Mouse (Mus musculus) MEL (cell line): Measurements from ENCODE around the gene Ifit1bl2. TPM values are rescaled to one million over a fixed set of nuclear protein-coding genes. Genes with fewer than 3 reads are reported as not detected.

Experiments used
- DNase-seq: peaks from one replicate; pipeline ENCODE4 v3.0.0; 2011; ENCODE audit warnings: low read depth, low spot score
- H3K27ac ChIP-seq: 2 replicates; pipeline ENCODE4 v1.5.1; 2012; ENCODE audit warnings: low read depth, mild to moderate bottlenecking, control low read depth, low read length, moderate library complexity; ENCODE audit not compliant: control insufficient read depth
- H3K27me3 ChIP-seq, 2 experiments: fragments of 150-350 bp in 1 of 2; sonication (generic) in 1 of 2; 2 replicates each; pipeline ENCODE4 v1.6.1; 2012; ENCODE audit warnings: low read length in 2 of 2, mild to moderate bottlenecking in 2 of 2, improper control_type of control experiment in 1 of 2, moderate library complexity in 1 of 2; ENCODE audit not compliant: insufficient read depth in 2 of 2, control insufficient read depth in 1 of 2
- H3K36me3 ChIP-seq, 2 experiments: 2 replicates each; pipeline ENCODE4 v1.6.1; 2012 to 2014; ENCODE audit warnings: low read length in 2 of 2, improper control_type of control experiment in 1 of 2, inconsistent platforms in 1 of 2, mild to moderate bottlenecking in 1 of 2; ENCODE audit not compliant: insufficient read depth in 2 of 2, control insufficient read depth in 1 of 2
- H3K4me1 ChIP-seq, 2 experiments: fragments of 150-350 bp in 1 of 2; sonication (generic) in 1 of 2; 2 replicates each; pipeline ENCODE4 v1.6.1; 2012; ENCODE audit warnings: low read length in 2 of 2, improper control_type of control experiment in 1 of 2, mild to moderate bottlenecking in 1 of 2; ENCODE audit not compliant: insufficient read depth in 2 of 2, control insufficient read depth in 1 of 2
- H3K4me3 ChIP-seq, 2 experiments: fragments of 150-350 bp in 1 of 2; sonication (generic) in 1 of 2; 2 replicates each; pipeline ENCODE4 v1.5.1; 2012; ENCODE audit warnings: low read depth in 2 of 2, low read length in 2 of 2, mild to moderate bottlenecking in 2 of 2, moderate library complexity in 2 of 2, control low read depth in 1 of 2, improper control_type of control experiment in 1 of 2; ENCODE audit not compliant: control insufficient read depth in 1 of 2, insufficient read depth in 1 of 2
- H3K79me2 ChIP-seq: 2 replicates; pipeline ENCODE4 v1.6.1; 2012; ENCODE audit warnings: mild to moderate bottlenecking, low read length, moderate library complexity; ENCODE audit not compliant: control insufficient read depth, poor library complexity, insufficient read depth
- H3K9ac ChIP-seq: 2 replicates; pipeline ENCODE4 v1.6.1; 2012; ENCODE audit warnings: low read depth, mild to moderate bottlenecking, control low read depth, low read length, moderate library complexity; ENCODE audit not compliant: control insufficient read depth, poor library complexity, severe bottlenecking
- H3K9me3 ChIP-seq: fragments of 150-350 bp; sonication (generic); replicated peaks from 2 replicates; pipeline ENCODE4 v1.6.1; 2012; ENCODE audit warnings: mild to moderate bottlenecking, low read length, improper control_type of control experiment, moderate library complexity; ENCODE audit not compliant: insufficient read depth
- CTCF ChIP-seq, 3 experiments: IDR thresholded peaks in 2 of 3; conservative IDR thresholded peaks in 1 of 3; 2 replicates each; pipeline ENCODE4 v1.5.1; 2011 to 2012; ENCODE audit warnings: low read length in 3 of 3, low read depth in 2 of 3, mild to moderate bottlenecking in 2 of 3, improper control_type of control experiment in 1 of 3, inconsistent platforms in 1 of 3, mixed read lengths in 1 of 3, moderate library complexity in 1 of 3; ENCODE audit not compliant: control insufficient read depth in 1 of 3, insufficient read depth in 1 of 3, poor library complexity in 1 of 3, severe bottlenecking in 1 of 3
- E2F4 ChIP-seq: IDR thresholded peaks from 2 replicates; pipeline ENCODE4 v1.6.1; 2011; ENCODE audit warnings: low read depth, low read length, improper control_type of control experiment, borderline replicate concordance
- GATA1 ChIP-seq: IDR thresholded peaks from 2 replicates; pipeline ENCODE4 v1.6.1; 2011; ENCODE audit warnings: low read depth, low read length, improper control_type of control experiment
- KAT2A ChIP-seq: conservative IDR thresholded peaks from 2 replicates; pipeline ENCODE4 v1.6.1; 2012; ENCODE audit warnings: low read depth, low read length, improper control_type of control experiment, inconsistent platforms
- MAX ChIP-seq: IDR thresholded peaks from 2 replicates; pipeline ENCODE4 v1.6.1; 2011; ENCODE audit warnings: low read length, improper control_type of control experiment
- MEF2A ChIP-seq: IDR thresholded peaks from 2 replicates; pipeline ENCODE4 v1.6.1; 2014; ENCODE audit warnings: low read depth, mild to moderate bottlenecking, inconsistent platforms, low read length, improper control_type of control experiment; ENCODE audit not compliant: poor library complexity, insufficient replicate concordance, severe bottlenecking; ENCODE audit errors: extremely low read depth
- MXI1 ChIP-seq: IDR thresholded peaks from 2 replicates; pipeline ENCODE4 v1.6.1; 2011; ENCODE audit warnings: mild to moderate bottlenecking, low read depth, low read length, improper control_type of control experiment
- NELFE ChIP-seq: IDR thresholded peaks from 2 replicates; pipeline ENCODE4 v1.6.1; 2011; ENCODE audit warnings: low read depth, low read length, improper control_type of control experiment
- NRF1 ChIP-seq: IDR thresholded peaks from 2 replicates; pipeline ENCODE4 v1.6.1; 2014; ENCODE audit warnings: low read depth, mild to moderate bottlenecking, inconsistent platforms, low read length, improper control_type of control experiment, moderate library complexity; ENCODE audit not compliant: poor library complexity, insufficient read depth, severe bottlenecking
- POLR2AphosphoS5 ChIP-seq: IDR thresholded peaks from 2 replicates; pipeline ENCODE4 v1.6.1; 2012; ENCODE audit warnings: low read depth, borderline replicate concordance, mild to moderate bottlenecking, inconsistent platforms, low read length, moderate library complexity, mixed read lengths
- RAD21 ChIP-seq: IDR thresholded peaks from 2 replicates; pipeline ENCODE4 v1.6.1; 2011; ENCODE audit warnings: mild to moderate bottlenecking, low read depth, low read length, improper control_type of control experiment
- SIN3A ChIP-seq: IDR thresholded peaks from 2 replicates; pipeline ENCODE4 v1.6.1; 2012; ENCODE audit warnings: low read length, improper control_type of control experiment, inconsistent platforms
- SMC3 ChIP-seq: IDR thresholded peaks from 2 replicates; pipeline ENCODE4 v1.6.1; 2011; ENCODE audit warnings: low read depth, low read length, improper control_type of control experiment
- TAL1 ChIP-seq: IDR thresholded peaks from 2 replicates; pipeline ENCODE4 v1.6.1; 2012; ENCODE audit warnings: mild to moderate bottlenecking, inconsistent platforms, low read length, moderate library complexity, mixed read lengths
- TCF12 ChIP-seq: IDR thresholded peaks from 2 replicates; pipeline ENCODE4 v1.6.1; 2014; ENCODE audit warnings: low read depth, mild to moderate bottlenecking, inconsistent platforms, low read length, improper control_type of control experiment, moderate library complexity
- USF2 ChIP-seq, 2 experiments: IDR thresholded peaks; 2 replicates each; pipeline ENCODE4 v1.6.1; 2011 to 2012; ENCODE audit warnings: improper control_type of control experiment in 2 of 2, low read length in 2 of 2, borderline replicate concordance in 1 of 2, inconsistent platforms in 1 of 2, low read depth in 1 of 2, mild to moderate bottlenecking in 1 of 2; ENCODE audit not compliant: insufficient read depth in 1 of 2
- ZC3H11A ChIP-seq: IDR thresholded peaks from 2 replicates; pipeline ENCODE4 v1.6.1; 2012; ENCODE audit warnings: low read depth, mild to moderate bottlenecking, inconsistent platforms, low read length, improper control_type of control experiment
- ZKSCAN1 ChIP-seq: IDR thresholded peaks from 2 replicates; pipeline ENCODE4 v1.6.1; 2012; ENCODE audit warnings: low read depth, mild to moderate bottlenecking, inconsistent platforms, low read length, improper control_type of control experiment, moderate library complexity
- polyA plus RNA-seq, 2 experiments: library from polyadenylated mRNA; stranded (reverse) in 1 of 2; unstranded in 1 of 2; fragments of >175 nt in 1 of 2; fragments of >200 nt in 1 of 2; gene quantifications; 2 replicates each; pipeline versions ENCODE4 v1.2.1 to v1.2.4; 2012; ENCODE audit warnings: low replicate concordance in 2 of 2, low read depth in 1 of 2; ENCODE audit not compliant: insufficient read length in 2 of 2, insufficient read depth in 1 of 2, missing spikeins in 1 of 2
- total RNA-seq: library from RNA; depleted of rRNA; stranded (reverse); fragments of 300-350 nt; gene quantifications from 2 replicates; pipeline ENCODE4 v1.2.3, GENCODE M21; 2012

Gene Ifit1bl2
- total and polyA plus RNA-seq, 3 experiments, result not detected

DNA sequence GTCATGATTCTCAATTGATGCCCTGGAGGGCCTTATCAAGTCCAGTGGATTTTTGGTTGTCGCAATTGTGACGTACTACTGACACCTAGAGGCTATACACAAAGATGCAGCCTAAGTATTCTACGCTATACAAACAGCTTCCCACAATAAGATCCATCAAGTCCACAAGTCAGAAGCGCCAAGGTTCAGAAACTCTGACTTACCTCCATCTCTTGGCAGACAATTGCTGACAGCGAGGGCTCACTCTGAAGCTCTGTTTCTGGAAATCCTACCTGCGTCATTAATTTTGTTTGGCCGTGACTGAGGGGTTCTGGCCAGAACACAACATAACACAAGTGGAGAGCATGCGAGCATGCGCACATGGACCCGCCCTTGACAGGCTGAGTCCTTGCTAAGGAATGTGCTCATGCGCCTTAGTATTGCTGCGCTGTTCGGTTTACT lies 21.5 kb upstream of the Ifit1bl2 start:
- Histone ChIP-seq H3K4me3 (peak overlapping the region; percentile 19 to 54; a peak in 3 of 4 replicates), H3K4me1 (peaks cover 0 to 4% of the 10 kb centered on the region in 2 experiments; a peak in 1 of 4 replicates), H3K36me3 (peaks cover 0 to 2% of the 10 kb centered on the region in 2 experiments; a peak in 1 of 4 replicates), H3K27ac (no peak overlapping the region), H3K27me3 (peaks cover 0 to 2% of the 10 kb centered on the region in 2 experiments; a peak in 1 of 4 replicates), H3K9me3 (no peaks in the 10 kb centered on the region), H3K9ac (peak overlapping the region; percentile 43; the same call in 1 of the 2 replicates), H3K79me2 (no peaks in the 10 kb centered on the region)
- peak; percentile 30; the same call in 1 of the 2 replicates for TF ChIP-seq SIN3A
- no peak for TF ChIP-seq TAL1
- TF ChIP-seq RAD21, result peak; percentile 96
- TF ChIP-seq MAX, result peak; percentile 28; the same call in 1 of the 2 replicates
- TF ChIP-seq SMC3, result peak; percentile 86
- TF ChIP-seq TCF12, result no peak
- TF ChIP-seq MEF2A, result no peak
- TF ChIP-seq NRF1, result peak; percentile 61
- TF ChIP-seq MXI1, result 0 out of 2 replicates have a peak, but pooled peaks have one; percentile 11
- TF ChIP-seq KAT2A, result no peak
- TF ChIP-seq POLR2AphosphoS5, result no peak
- TF ChIP-seq GATA1, result peak; percentile 80
- TF ChIP-seq CTCF (IDR thresholded peaks at IDR 0.05 in 2 of 3, conservative IDR thresholded peaks at IDR 0.05 in 1 of 3; ENCODE audit: control insufficient read depth in 1 of 3, insufficient read depth in 1 of 3, low read depth in 2 of 3, low read length in 3 of 3, poor library complexity in 1 of 3, severe bottlenecking in 1 of 3), result peak; percentile 42 to 96 (median 70)
- no peak for TF ChIP-seq E2F4
- no peak for TF ChIP-seq ZKSCAN1
- no peak for TF ChIP-seq USF2 (IDR thresholded peaks at IDR 0.05; ENCODE audit: borderline replicate concordance in 1 of 2, insufficient read depth in 1 of 2, low read depth in 1 of 2, low read length in 2 of 2)
- no peak for TF ChIP-seq NELFE
- TF ChIP-seq ZC3H11A, result peak; percentile 79
- DNase-seq, result peak; percentile 85
